Mouse (Mus musculus): Measurements from ENCODE around the gene Ttc32.

The Ttc32 gene

DNA sequence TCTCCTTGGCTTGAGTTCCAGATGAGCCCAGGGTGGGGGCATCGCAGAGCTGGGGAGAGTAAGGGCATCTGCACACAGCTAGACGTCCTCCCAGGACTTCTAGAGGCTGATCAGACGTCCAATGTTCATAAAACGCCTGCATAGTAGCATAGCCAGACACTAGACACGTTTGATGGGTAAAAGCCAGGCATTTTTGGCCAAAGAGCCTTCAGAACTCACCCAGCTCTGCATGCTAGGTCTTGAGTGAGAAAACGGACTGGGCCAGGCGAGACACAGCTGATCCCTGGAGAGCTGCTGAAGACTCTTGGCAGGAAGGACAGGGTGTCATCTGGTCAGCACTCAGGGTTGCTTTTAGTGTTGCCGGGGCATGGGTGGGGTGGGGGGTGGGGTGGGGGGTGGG is 18.3 kb downstream of the Ttc32 start:
- DNase-seq, result no peak

DNA sequence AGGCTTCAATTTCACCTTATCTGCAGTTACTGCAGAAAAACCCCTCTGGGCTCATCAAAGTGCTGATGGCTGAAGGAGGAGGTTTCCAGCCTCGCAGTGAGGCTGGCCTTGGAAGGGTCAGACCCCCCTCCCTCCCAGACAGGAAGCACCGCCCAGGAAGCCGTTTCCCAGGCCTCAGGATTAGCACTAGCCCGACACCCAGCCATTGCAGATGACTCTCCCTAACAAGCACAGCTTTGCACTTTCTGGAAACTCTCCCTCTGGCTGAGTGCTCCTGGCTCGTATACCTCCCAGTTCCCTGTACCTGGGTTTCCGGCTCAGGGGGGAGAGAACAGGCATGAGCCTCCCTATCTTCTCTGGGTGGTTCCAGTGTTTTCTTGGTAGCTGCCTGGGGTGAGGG is 21.0 kb downstream of the Ttc32 start:
- no peak for DNase-seq

DNA sequence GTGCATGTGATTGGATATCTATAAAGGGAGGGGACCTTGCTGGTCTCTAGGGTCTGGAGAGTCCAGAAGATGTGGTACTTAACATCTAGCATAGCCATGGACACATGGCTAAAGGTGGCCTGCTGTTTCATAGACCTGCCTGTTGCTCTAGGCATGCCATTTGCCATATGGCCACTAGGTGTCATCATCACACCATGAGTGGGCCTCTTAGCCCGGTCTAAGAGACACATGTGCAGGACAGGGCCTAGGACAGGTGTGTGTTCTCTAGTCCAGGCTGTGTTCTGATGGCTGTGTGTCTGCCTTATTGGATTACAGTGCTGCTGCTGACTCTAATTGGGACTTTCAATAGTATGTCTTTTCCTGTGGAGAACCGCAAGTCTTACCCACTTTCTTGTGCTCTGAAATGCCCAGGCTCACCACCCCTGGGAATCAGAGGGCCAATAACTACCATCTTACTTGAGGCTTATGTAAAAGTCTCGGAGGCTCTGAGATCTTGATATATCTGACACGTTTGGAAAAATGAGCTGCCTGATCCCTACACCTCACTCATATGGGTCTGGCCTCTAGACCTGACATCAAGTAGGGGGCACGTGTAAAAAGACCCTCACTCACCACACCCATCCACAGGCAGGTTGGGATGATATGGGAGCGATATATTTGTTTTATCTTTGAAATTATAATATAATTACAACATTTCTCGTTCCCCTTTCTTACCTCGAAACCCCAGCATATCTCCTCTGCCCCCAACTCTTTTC is 22.5 kb downstream of the Ttc32 start:
- peak; percentile 71 for DNase-seq

DNA sequence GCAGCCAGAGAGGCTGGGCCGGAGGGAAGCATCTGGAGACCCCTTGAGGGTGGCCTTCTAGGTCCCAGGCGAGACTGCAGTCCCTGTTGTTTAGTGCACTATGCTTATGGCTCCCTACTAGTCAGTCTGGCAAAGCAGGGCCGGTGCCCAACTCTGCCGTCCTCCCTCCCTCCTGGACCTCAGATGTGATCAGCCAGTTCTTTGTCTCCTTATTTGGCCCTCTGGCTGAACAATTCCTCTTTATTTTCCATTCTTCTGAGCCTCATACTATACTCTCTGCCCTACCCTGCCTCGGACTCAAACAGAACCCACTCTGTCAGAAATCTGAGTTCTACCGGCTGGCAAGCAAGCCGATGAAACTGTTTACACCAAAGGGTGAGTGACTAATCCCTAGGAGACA is 23.5 kb downstream of the Ttc32 start:
- no peak for DNase-seq

- DNase-seq, result no peak
These were observed 24.2 kb downstream of the Ttc32 start for GRCm38 (mm10) chr12:9054012-9054411.

DNA sequence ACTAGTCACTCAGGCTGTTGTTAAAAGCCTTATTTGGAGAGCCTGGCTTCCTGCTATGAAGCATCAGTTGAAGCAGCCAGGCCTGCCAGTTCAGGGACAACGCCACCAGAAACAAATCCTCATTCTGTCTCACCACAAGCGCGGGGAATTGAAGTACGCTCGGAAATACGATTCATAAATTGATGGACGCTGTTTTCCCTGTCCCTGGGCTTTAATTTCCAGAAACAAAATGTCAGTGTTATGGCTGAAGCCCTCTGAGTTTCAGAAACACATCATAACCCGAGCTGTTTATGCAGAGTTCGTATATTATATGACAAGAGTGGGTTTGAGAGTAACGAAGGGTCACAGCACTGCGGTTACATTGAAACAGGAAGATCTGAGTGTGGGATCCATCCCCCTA is 25.5 kb downstream of the Ttc32 start:
- DNase-seq, result no peak

DNA sequence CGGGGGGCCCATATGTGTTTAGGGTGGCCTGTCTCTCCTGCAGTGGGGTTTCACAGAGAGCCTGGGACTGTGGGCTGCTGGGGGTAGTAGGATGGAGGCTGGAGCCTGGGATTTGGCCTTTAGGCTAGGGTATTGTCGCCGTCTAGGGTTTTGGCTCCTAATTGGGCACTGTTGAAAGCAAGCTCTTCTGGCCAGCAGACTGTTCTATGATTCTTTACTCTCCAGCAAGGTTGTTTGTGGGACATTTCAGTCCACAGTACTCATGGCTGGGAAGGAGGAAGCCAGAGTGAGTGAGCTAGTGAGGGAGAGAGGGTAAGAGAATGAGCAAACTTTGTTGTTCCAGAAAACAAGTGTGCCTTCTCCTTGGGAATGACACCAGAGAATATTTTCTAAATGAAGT is 29.7 kb downstream of the Ttc32 start:
- DNase-seq, result no peak

DNA sequence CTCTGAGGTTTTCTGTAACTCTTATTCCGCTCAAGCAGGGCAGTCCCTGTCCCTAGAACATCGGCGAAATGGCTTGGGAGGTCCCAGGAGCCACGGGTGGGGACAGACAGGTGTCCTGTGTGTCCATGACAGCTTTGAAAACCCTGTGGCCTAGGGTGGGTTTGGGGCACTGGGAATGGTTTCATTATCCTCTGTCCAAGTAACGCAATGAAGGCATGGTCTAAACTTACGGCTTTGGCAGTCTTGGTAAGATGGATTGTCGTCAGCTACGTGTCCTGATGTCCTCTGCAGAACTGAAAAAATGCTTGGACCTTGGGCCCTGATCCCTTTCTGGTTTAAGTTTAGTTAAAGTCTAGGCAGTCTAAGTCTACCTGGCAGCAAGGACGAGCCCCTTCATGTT is 30.2 kb downstream of the Ttc32 start:
- DNase-seq, result no peak

- no peak for DNase-seq
These were observed 33.8 kb downstream of the Ttc32 start for GRCm38 (mm10) chr12:9063611-9064010.

- DNase-seq, result no peak
These were observed 41.3 kb downstream of the Ttc32 start for GRCm38 (mm10) chr12:9071058-9071457.

- DNase-seq, result no peak
These were observed 41.7 kb downstream of the Ttc32 start for GRCm38 (mm10) chr12:9071493-9071892.

GRCm38 (mm10) chr12:9077554-9078125 is 47.8 kb downstream of the Ttc32 start:
- DNase-seq, result no peak

DNA sequence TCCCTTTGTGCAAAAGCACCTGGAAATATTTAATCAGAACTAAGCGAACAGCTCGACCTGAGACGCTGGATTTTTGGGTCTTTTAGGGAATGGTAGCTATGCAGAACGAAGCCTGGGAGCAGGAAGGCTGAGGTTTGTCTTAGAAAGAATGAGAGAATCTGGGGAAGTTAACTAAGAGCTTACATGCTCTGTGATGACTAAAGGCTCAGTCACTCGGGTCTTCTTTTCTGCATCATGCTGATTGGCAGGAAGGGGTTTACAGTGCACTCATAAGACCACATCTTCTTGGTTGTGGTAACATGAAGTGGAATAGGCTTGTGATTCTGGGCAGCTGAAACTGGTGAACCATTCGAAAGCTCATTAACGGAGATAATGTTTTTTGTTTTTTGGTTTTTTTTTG is 60.4 kb downstream of the Ttc32 start:
- DNase-seq, result no peak

All from thymus, postnatal 25 days (tissue).